Mouse (Mus musculus): ENCODE results near the gene Klf7.

DNA sequence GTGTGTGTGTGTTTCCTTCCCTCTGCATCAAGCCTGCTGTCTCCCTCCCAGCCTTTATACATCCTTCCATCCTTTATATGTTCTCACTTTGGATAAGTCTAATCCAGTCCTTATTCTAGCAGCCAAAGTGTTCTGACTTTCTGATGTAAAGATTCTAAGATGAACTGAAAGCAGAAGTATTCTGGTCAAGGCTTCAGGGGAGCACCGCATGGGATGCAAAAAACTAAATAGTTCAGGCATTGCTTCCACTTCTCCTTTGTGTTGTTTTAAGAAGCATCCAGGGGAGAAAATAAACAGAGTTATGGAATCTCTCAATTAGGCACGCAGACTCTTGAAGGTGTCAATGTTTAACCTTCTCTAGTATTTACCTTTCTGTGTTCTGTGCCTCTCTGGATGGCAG lies 141.3 kb downstream of the Klf7 start:
- TF ChIP-seq CTCF (IDR thresholded peaks at IDR 0.05; ENCODE audit: borderline replicate concordance, insufficient read depth, low read depth, low read length) (no peak), POLR2A (IDR thresholded peaks at IDR 0.05; ENCODE audit: borderline replicate concordance, insufficient read depth, low read length) (no peak)

Measured in cerebellum, adult 2 months (tissue).